In genomic region chr15:36960010-36960875, GRCm38 (mm10) we compare ENCODE assay signal across 8 mouse cellular contexts. TPM values are rescaled to one million over a fixed set of nuclear protein-coding genes. Genes with fewer than 3 reads are reported as not detected.
DNase-seq lines count a peak whose midpoint lies in the region; ATAC-seq and TF ChIP-seq lines count a peak whose summit lies in the region.

No protein-coding gene starts in this region.

- peaks cover 3 to 25% of the 10 kb centered on the region in 2 experiments; a peak in 2 of 4 replicates for H3K4me1 ChIP-seq in CH12.LX (ENCODE audit: control insufficient read depth in 1 of 2, insufficient read depth in 2 of 2)
- H3K4me1 ChIP-seq in embryonic facial prominence, embryonic 10.5 days, result peaks cover 9% of the 10 kb centered on the region; the same call in 1 of the 2 replicates
- H3K4me1 ChIP-seq in kidney, embryonic 16.5 days (ENCODE audit: insufficient read depth, low read length), result 0 out of 2 replicates have a peak, but pooled peaks cover 5% of the 10 kb centered on the region
- peaks cover 10% of the 10 kb centered on the region for H3K4me1 ChIP-seq in liver, adult 2 months (ENCODE audit: control insufficient read depth, insufficient read depth, low read length)

- TF ChIP-seq POLR2A in CH12.LX (IDR thresholded peaks at IDR 0.05; ENCODE audit: low read depth, low read length), result no peak
- no peak for TF ChIP-seq POLR2A in liver, adult 2 months (IDR thresholded peaks at IDR 0.05; ENCODE audit: extremely low read depth, insufficient read depth, low read length)

- H3K9ac ChIP-seq in CH12.LX (ENCODE audit: insufficient read depth, low read depth), result no peak overlapping the region
- H3K9ac ChIP-seq in kidney, embryonic 16.5 days (replicated peaks; ENCODE audit: low read length), result no peak overlapping the region
- no peak overlapping the region for H3K9ac ChIP-seq in liver, adult 2 months (ENCODE audit: low read depth, low read length)

- DNase-seq in CH12.LX (ENCODE audit: extremely low read depth) (no peak), adipocyte (ENCODE audit: low spot score) (peak; percentile 77)
- peak; percentile 38 for DNase-seq in embryonic facial prominence, embryonic 10.5 days (ENCODE audit: low spot score)
- peak; percentile 53 for DNase-seq in heart, adult 8-10 months (ENCODE audit: low spot score)
- DNase-seq in liver, adult 2 months (ENCODE audit: extremely low read depth, low read depth, low spot score), result peak; percentile 90
- DNase-seq in retina, embryonic 14.5 days (ENCODE audit: low spot score), result peak; percentile 69
- no peak for DNase-seq in natural killer cell, adult 2 months (ENCODE audit: low spot score in 2 of 2)

- H3K27me3 ChIP-seq in CH12.LX (replicated peaks), result no peaks in the 10 kb centered on the region
- H3K27me3 ChIP-seq in embryonic facial prominence, embryonic 10.5 days (replicated peaks; ENCODE audit: low read depth, poor library complexity, severe bottlenecking), result peaks cover 9% of the 10 kb centered on the region
- no peaks in the 10 kb centered on the region for H3K27me3 ChIP-seq in kidney, embryonic 16.5 days (ENCODE audit: insufficient read depth, low read length)
- no peaks in the 10 kb centered on the region for H3K27me3 ChIP-seq in liver, adult 2 months (ENCODE audit: control insufficient read depth, insufficient read depth, low read length)

- H3K4me2 ChIP-seq in CH12.LX (ENCODE audit: insufficient read depth, low read depth, poor library complexity, severe bottlenecking), result no peak overlapping the region
- H3K4me2 ChIP-seq in kidney, embryonic 16.5 days (replicated peaks; ENCODE audit: low read depth, low read length), result peak overlapping the region; percentile 36

- no peaks in the 10 kb centered on the region for H3K36me3 ChIP-seq in CH12.LX (replicated peaks in 1 of 2; ENCODE audit: control insufficient read depth in 1 of 2, insufficient read depth in 1 of 2, low read length in 1 of 2)
- H3K36me3 ChIP-seq in embryonic facial prominence, embryonic 10.5 days (replicated peaks), result no peaks in the 10 kb centered on the region
- H3K36me3 ChIP-seq in kidney, embryonic 16.5 days (ENCODE audit: insufficient read depth, low read length), result no peaks in the 10 kb centered on the region
- H3K36me3 ChIP-seq in liver, adult 2 months (ENCODE audit: control insufficient read depth, insufficient read depth, low read length), result no peaks in the 10 kb centered on the region

- no peak for TF ChIP-seq CTCF in CH12.LX (conservative IDR thresholded peaks at IDR 0.05 in 1 of 2, IDR thresholded peaks at IDR 0.05 in 1 of 2; ENCODE audit: low read depth in 2 of 2, low read length in 2 of 2)
- no peak for TF ChIP-seq CTCF in liver, adult 2 months (IDR thresholded peaks at IDR 0.05; ENCODE audit: low read depth, low read length)

- no peaks in the 10 kb centered on the region for H3K79me2 ChIP-seq in CH12.LX (replicated peaks; ENCODE audit: control insufficient read depth, extremely low read depth, insufficient read depth, poor library complexity, severe bottlenecking)
- no peaks in the 10 kb centered on the region for H3K79me2 ChIP-seq in liver, adult 2 months (ENCODE audit: control insufficient read depth, insufficient read depth, low read length)

- no peak overlapping the region for H3K4me3 ChIP-seq in CH12.LX (replicated peaks in 1 of 3; ENCODE audit: low read depth in 2 of 3, low read length in 2 of 3, poor library complexity in 1 of 3)
- no peak overlapping the region for H3K4me3 ChIP-seq in embryonic facial prominence, embryonic 10.5 days
- peak overlapping the region; percentile 18; the same call in 1 of the 2 replicates for H3K4me3 ChIP-seq in kidney, embryonic 16.5 days (ENCODE audit: low read length)
- no peak overlapping the region for H3K4me3 ChIP-seq in liver, adult 2 months (ENCODE audit: insufficient read depth, low read depth, low read length)

- 0 out of 2 replicates have a peak, but pooled peaks have one; percentile 51 for ATAC-seq in kidney, embryonic 16.5 days (ENCODE audit: low FRiP score, low TSS enrichment)

- TF ChIP-seq EP300 in CH12.LX (IDR thresholded peaks at IDR 0.05; ENCODE audit: low read length), result no peak

- in situ Hi-C loops in CH12.LX (cut with MboI; ENCODE audit: low pct_ligation_motif_present, low pct_unique_long_range_greater_than_20kb, low sequenced_read_pairs), result no loop called here

- no peak overlapping the region for H3K27ac ChIP-seq in CH12.LX (ENCODE audit: insufficient read depth, low read depth)
- no peak overlapping the region for H3K27ac ChIP-seq in embryonic facial prominence, embryonic 10.5 days (replicated peaks)
- no peak overlapping the region for H3K27ac ChIP-seq in kidney, embryonic 16.5 days (ENCODE audit: low read length)
- H3K27ac ChIP-seq in liver, adult 2 months (replicated peaks; ENCODE audit: insufficient read depth, low read depth, low read length), result peak overlapping the region; percentile 10; the same call in 1 of the 2 replicates

- dilution Hi-C loops in CH12.LX (cut with MboI; ENCODE audit: extremely low pct_ligation_motif_present, extremely low pct_unique_long_range_greater_than_20kb, low sequenced_read_pairs), result no loop called here

- peaks cover 14% of the 10 kb centered on the region for H3K9me3 ChIP-seq in CH12.LX (replicated peaks; ENCODE audit: low read length)
- 0 out of 2 replicates have a peak, but pooled peaks cover 2% of the 10 kb centered on the region for H3K9me3 ChIP-seq in embryonic facial prominence, embryonic 10.5 days
- H3K9me3 ChIP-seq in kidney, embryonic 16.5 days (ENCODE audit: low read length), result peaks cover 4% of the 10 kb centered on the region; the same call in 1 of the 2 replicates

- 75% methylated on average over 17 of the region's 17 CpGs for WGBS in embryonic facial prominence, embryonic 10.5 days
- WGBS in kidney, embryonic 16.5 days, result 56% methylated on average over 17 of the region's 17 CpGs
- 43% methylated on average over 17 of the region's 17 CpGs for WGBS in liver, adult 2 months

- TF ChIP-seq RAD21 in CH12.LX (IDR thresholded peaks at IDR 0.05; ENCODE audit: low read depth, low read length), result no peak

TF ChIP-seq in CH12.LX, 34 proteins besides CTCF, POLR2A, EP300 and RAD21:
- TF ChIP-seq SIN3A (IDR thresholded peaks at IDR 0.05; ENCODE audit: low read length) (no peak), POLR2AphosphoS2 (IDR thresholded peaks at IDR 0.05; ENCODE audit: low read depth, low read length) (no peak), TBP (conservative IDR thresholded peaks at IDR 0.05; ENCODE audit: low read depth, low read length) (no peak), JUN (IDR thresholded peaks at IDR 0.05; ENCODE audit: insufficient read depth, low read depth, low read length) (peak; percentile 28; the same call in 1 of the 2 replicates), HCFC1 (IDR thresholded peaks at IDR 0.05; ENCODE audit: low read depth, low read length) (no peak), TCF12 (IDR thresholded peaks at IDR 0.05; ENCODE audit: low read depth, low read length) (no peak), JUND (conservative IDR thresholded peaks at IDR 0.05; ENCODE audit: low read depth, low read length) (peak; percentile 38; the same call in 1 of the 2 replicates), MAFK (IDR thresholded peaks at IDR 0.05; ENCODE audit: insufficient replicate concordance, low read length) (0 out of 2 replicates have a peak, but pooled peaks have one; percentile 16)

RNA-seq across cellular contexts. Expression of gene Zfp706, which starts 47.3 kb away (rescaled TPM):
- total RNA-seq in CH12.LX (2012; rRNA removed) (52.0 and 88.7 TPM in 2 replicates), CH12.LX (2014; rRNA removed) (285 and 293 TPM in 2 replicates)
- 384 and 583 TPM in 2 replicates for polyA plus RNA-seq in CH12.LX (2012; ENCODE audit: insufficient read length, low read depth)
- polyA plus RNA-seq in embryonic facial prominence, embryonic 10.5 days (2016; fragmentation: Nextera tagmentation; extraction: Ambion mirVana), result 494 and 511 TPM in 2 replicates
- total RNA-seq in heart, adult 8-10 months (2022), result 100 to 1,000 TPM; 214 to 231 (median 227) TPM
- 403 and 418 TPM in 2 replicates for polyA plus RNA-seq in kidney, embryonic 16.5 days (2015; fragmentation: Nextera tagmentation; extraction: Ambion mirVana)
- total RNA-seq in liver, adult 2 months (2014; rRNA removed), result 22.5 and 25.0 TPM in 2 replicates
- 22.5 and 23.0 TPM in 2 replicates for polyA plus RNA-seq in liver, adult 2 months (2012; rRNA removed)

Comparison
In these comparisons a context has a peak if more than half of its experiments do, and no peak if none do; other contexts are left out.
1. DNase-seq: peak in adipocyte (single experiment), embryonic facial prominence, embryonic 10.5 days (single experiment), heart, adult 8-10 months (single experiment), liver, adult 2 months (single experiment) and retina, embryonic 14.5 days (single experiment); none in CH12.LX (single experiment) and natural killer cell, adult 2 months (0 of 2).
2. RNA of gene Zfp706, which starts 47.3 kb away (polyA plus RNA-seq): 494 to 511 TPM in embryonic facial prominence, embryonic 10.5 days, 403 to 418 TPM in kidney, embryonic 16.5 days and 384 to 583 TPM in CH12.LX; 22.5 to 23.0 TPM in liver, adult 2 months; every median in the first group is over 10 times any median in the second.